Mouse (Mus musculus) retina, postnatal 7 days (tissue): ENCODE measurements around the gene Ppp1r9a.

ENCODE experiments used
- DNase-seq: peaks from one replicate; pipeline ENCODE4 v3.0.0-alpha.2; 2012; ENCODE audit warnings: low read depth, low spot score

Gene Ppp1r9a

DNA sequence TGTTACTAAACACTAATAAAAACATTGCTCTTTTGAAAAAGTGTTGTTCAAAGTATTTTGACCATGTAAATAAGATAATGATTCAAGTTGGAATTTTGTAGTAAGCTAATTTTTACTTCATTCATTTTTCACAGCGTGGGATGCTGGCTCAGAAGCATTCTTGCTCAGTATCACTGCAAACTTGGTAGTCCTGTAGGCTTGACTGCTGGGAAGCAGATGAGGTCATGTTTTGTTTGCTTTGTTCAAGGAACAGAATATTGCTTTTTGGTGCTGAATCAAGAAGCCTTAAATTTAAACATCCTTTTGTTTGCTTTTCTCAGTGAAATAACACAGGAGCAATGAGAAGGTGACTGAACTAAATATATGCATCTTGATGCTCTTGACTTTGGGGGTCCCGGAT lies 136.6 kb downstream of the Ppp1r9a start:
- no peak for DNase-seq

GRCm38 (mm10) chr6:5045854-5046253 lies 143.1 kb downstream of the Ppp1r9a start:
- no peak for DNase-seq

DNA sequence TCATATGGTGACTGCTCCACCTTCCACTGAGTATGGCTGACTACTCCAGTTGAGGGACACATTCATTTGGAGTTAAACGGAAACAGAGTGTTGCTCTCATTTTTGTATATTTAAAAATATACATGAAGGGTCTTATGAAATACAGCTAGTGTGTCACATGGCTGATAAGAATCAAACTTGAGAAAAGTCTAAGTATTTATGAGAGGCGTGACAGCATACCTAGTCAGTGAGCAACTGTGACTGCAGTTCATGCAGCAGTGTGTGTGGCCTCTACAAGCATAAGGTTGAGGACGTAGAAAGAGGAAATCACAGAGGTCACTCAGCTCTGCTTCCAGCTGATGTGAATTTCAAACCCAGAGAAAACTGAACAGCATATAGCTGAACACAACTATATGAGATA lies 145.3 kb downstream of the Ppp1r9a start:
- DNase-seq = no peak

DNA sequence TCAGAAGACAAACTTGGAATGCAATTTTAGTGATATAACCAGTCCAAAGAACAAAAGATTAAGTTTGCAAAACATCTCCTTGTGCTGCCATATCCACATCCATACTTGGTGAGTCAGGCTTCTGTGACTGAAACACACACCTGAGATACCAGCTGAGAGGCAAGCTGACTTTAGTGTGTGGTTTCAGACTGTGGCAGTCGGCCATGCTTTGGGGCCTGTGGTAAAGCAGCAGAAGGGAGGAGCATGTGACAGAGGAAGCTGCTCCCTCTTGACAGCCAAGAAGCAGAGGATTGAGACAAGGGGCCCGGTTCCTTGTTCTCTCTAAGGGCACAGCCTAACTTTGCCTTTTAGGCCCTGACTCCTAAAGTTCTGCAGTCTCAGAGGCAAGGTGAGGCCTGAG lies 149.6 kb downstream of the Ppp1r9a start:
- no peak for DNase-seq

- no peak for DNase-seq
Observed at GRCm38 (mm10) chr6:5054446-5055095, 151.9 kb downstream of the Ppp1r9a start.

GRCm38 (mm10) chr6:5074736-5075135 lies 172.0 kb downstream of the Ppp1r9a start:
- no peak for DNase-seq

- DNase-seq = no peak
Observed at GRCm38 (mm10) chr6:5075680-5076079, 173.0 kb downstream of the Ppp1r9a start.

- no peak for DNase-seq
Observed at GRCm38 (mm10) chr6:5078009-5078408, 175.3 kb downstream of the Ppp1r9a start.

DNA sequence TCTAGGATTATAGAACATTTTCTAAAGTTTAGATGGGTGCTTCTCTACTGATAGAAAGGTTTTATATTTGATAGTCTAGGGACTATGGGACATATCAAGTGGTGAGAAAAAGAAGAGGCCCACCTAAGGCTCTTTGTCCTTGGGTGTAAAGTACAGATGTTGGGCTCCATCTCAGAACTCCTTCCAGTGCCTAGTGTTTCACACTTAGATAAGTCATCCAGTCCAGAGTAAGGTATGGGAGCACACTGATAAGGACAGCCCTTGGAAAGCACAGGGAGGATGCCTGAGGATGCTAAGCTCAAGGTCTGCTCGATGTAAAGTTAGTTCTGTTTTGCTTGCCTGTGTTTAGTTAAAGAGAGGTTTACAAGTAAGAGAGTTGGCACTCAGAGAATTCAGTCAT lies 176.4 kb downstream of the Ppp1r9a start:
- no peak for DNase-seq

- no peak for DNase-seq
Observed at GRCm38 (mm10) chr6:5080094-5080493, 177.4 kb downstream of the Ppp1r9a start.

DNA sequence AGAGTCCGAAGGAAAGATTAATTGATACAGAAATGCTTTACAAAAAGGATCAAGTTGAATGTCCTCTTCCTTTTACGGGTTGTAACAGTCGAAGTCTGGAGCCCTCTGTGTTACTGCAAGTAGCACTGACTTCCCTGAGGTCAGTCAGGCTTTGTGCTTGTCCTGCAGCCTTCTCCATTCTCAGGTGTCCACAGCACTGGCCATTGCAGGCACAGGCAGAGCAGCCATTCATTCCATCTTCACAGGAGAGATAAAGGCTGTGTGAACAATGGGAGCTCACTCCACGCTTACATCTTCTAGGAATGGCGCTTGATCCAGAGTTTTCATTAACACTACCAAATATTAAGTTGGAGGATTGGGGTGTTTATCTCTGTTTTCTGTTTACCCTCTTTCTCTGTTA lies 177.8 kb downstream of the Ppp1r9a start:
- DNase-seq = no peak

DNA sequence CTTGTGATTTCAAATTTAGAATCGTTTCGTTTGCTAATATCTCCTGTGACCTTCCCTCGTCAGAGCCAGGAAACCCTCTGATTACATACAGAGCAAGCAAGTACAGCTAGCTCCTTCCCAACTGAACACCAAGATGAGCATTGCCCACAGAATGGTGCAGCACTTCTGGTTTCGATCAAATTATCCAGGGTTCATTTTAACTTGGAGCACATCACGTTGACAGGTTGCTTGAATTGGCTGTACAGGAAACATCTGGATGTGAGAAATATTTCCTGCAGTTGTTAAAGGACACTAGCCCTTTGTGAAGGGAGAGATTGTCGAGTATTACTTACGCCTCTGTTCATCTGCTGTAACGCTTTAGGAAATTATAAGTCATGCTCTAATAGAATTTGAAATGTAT lies 178.4 kb downstream of the Ppp1r9a start:
- DNase-seq = no peak

DNA sequence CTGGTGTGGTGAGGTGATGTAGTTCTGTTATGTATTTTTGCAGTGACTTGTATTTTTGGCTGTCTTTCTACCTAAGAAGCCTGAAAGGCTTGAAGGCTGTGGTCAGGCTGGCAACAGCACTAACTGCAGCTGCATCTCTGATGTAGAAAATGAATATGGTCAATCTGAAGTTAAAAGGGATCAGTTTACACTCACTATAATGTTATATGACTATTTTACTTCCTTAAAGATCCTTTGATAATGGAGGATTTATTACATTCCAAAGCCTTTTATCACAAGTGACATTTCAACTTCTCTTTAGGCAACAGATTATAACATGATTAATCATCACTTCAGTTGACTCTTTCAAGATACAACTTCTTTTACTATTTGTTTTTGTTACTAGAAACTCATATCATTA lies 179.4 kb downstream of the Ppp1r9a start:
- no peak for DNase-seq

DNA sequence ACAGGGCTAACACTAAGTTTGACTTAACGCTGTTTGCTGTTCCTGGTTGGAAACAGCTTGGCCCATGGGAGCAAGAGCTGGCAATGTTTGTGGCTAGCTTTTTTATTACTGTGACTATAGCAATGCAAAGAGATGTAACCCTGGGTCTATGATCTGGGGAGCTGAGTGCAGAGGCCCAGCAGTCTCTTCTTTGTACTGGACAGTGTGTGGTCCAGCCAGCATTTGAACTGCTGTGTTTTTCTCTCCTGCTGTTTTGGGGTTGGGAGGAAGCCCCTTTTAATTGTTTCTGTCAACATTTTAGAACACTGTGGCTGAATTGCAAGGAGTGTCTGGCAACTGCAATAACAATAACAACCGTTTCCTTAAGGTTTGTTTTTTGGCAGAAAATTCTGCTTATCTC lies 180.0 kb downstream of the Ppp1r9a start:
- DNase-seq = no peak

DNA sequence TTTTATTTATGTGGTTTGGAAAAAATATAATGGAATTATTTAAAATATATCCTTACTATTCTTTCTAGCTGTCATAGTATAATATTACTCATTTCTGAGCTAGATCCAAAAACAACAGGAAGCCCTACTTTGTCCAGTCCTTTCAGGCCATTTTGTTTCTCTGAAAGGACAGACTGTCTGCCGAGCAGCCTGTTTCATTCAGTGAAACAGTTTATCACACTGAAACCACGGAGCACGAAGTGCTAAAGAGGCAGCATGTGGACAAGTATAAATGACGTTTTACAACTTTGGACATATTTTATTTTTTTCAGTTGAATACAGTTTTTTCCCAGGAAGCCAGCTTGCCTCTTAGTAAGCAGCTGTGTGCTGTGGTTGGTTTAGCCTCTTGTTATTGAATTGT lies 181.2 kb downstream of the Ppp1r9a start:
- DNase-seq = no peak

DNA sequence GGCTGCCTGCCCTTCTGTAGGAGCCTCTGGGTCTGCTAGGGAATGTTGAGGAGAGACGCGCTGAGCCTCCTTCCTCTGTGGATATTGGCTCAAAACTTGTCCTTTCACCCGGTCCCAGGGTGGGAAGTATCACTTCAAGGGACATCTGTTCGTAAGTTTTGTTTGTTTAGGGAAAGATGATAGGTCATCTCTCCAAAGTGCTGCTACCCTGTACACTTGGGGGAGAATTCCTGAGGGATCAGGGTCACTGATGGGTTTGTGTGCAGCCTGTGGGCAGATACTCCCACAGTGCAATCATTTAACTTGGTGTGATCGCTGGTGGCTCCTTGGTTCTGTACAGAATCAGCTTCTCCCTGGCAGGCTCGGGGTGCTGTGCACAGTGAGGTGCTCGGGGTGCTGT lies 189.2 kb downstream of the Ppp1r9a start:
- DNase-seq = no peak

DNA sequence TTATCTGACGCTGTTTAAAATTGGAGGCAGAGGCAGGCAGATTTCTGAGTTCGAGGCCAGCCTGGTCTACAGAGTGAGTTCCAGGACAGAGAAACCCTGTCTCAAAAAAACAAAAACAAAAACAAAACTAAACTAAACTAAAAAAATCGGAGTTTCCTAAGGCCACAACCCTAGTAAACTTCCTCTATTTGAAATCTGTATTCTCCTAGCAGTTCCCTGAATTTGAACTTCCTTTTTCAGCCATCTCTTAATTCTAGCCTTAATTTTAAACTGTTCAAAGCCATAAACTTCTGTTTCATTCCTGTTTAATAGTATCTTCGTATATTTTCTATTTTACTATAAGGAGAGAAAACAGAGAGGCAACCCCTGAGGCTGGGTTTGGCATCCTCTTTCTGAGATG lies 190.1 kb downstream of the Ppp1r9a start:
- DNase-seq = no peak

DNA sequence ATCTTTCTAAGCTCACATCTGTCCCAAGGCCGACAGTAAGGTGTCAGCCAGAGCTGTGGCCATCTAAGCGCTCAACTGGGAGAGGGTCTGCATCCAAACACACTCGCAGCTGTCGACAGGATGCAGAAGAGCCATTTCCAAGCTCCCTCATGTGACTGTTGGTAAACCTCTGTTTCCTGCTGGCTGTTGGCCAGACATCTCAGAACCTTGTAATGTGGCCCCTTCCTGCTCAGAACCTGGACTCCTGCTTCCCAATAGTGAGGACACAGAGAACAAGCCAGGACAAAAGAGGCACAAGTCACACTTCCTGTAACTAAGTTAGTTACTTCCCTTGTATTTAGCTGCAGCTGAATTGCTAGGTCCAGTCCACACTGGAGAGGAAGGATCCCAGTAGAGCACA lies 190.8 kb downstream of the Ppp1r9a start:
- DNase-seq = no peak

- no peak for DNase-seq
Observed at GRCm38 (mm10) chr6:5095365-5095973, 192.8 kb downstream of the Ppp1r9a start.

DNA sequence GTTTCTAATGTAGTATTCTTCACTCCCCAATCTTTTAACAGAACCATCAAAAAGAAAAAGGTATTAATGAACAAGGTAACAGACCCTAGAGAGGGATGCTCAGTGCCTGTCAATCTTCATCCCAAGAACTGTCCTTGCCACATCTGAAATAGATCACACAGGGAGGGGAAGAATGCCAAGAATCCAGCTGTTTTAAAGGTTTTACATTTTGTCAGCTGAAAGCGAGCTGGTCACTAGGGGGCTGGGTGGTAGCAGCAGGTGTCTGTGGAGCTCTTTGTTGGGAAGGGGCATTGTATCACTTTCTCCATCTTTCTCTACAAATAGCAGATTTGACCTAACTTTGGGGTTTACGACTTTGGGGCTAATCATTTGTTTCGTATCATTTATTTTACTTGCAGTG lies 194.6 kb downstream of the Ppp1r9a start:
- no peak for DNase-seq

GRCm38 (mm10) chr6:5099282-5099681 lies 196.6 kb downstream of the Ppp1r9a start:
- DNase-seq = no peak

DNA sequence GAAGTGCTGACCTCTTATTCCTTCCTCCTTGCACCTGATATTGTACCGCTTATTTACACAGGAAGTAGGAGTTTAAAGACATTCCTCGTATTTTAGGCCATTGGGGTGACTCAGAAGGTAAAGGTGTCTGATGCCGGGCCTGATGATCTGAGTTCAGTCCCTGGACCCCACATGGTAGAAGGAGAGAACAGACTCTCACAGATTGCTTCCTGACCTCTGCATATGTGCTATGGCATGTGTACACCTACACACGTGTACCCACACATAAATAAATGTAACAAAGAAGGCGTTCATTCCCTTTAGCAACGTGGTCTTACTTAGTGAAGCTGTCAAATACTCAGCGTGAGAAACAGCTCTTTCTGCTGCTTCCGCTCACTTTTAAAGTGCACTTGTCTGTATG lies 197.1 kb downstream of the Ppp1r9a start:
- DNase-seq = no peak

GRCm38 (mm10) chr6:5100347-5100746 lies 197.6 kb downstream of the Ppp1r9a start:
- no peak for DNase-seq

GRCm38 (mm10) chr6:5102741-5103140 lies 200.0 kb downstream of the Ppp1r9a start:
- DNase-seq = no peak
